Mouse (Mus musculus) MEL (cell line): ENCODE results near the gene Zkscan5. TPM values are rescaled to one million over a fixed set of nuclear protein-coding genes. Genes with fewer than 3 reads are reported as not detected.

ENCODE experiments used
- DNase-seq: peaks from one replicate; pipeline ENCODE4 v3.0.0; 2011; ENCODE audit warnings: low read depth, low spot score
- H3K27ac ChIP-seq: 2 replicates; pipeline ENCODE4 v1.5.1; 2012; ENCODE audit warnings: low read depth, mild to moderate bottlenecking, control low read depth, low read length, moderate library complexity; ENCODE audit not compliant: control insufficient read depth
- H3K27me3 ChIP-seq, 2 experiments: fragments of 150-350 bp in 1 of 2; sonication (generic) in 1 of 2; 2 replicates each; pipeline ENCODE4 v1.6.1; 2012; ENCODE audit warnings: low read length in 2 of 2, mild to moderate bottlenecking in 2 of 2, improper control_type of control experiment in 1 of 2, moderate library complexity in 1 of 2; ENCODE audit not compliant: insufficient read depth in 2 of 2, control insufficient read depth in 1 of 2
- H3K36me3 ChIP-seq, 2 experiments: 2 replicates each; pipeline ENCODE4 v1.6.1; 2012 to 2014; ENCODE audit warnings: low read length in 2 of 2, improper control_type of control experiment in 1 of 2, inconsistent platforms in 1 of 2, mild to moderate bottlenecking in 1 of 2; ENCODE audit not compliant: insufficient read depth in 2 of 2, control insufficient read depth in 1 of 2
- H3K4me1 ChIP-seq, 2 experiments: fragments of 150-350 bp in 1 of 2; sonication (generic) in 1 of 2; 2 replicates each; pipeline ENCODE4 v1.6.1; 2012; ENCODE audit warnings: low read length in 2 of 2, improper control_type of control experiment in 1 of 2, mild to moderate bottlenecking in 1 of 2; ENCODE audit not compliant: insufficient read depth in 2 of 2, control insufficient read depth in 1 of 2
- H3K4me3 ChIP-seq, 2 experiments: fragments of 150-350 bp in 1 of 2; sonication (generic) in 1 of 2; 2 replicates each; pipeline ENCODE4 v1.5.1; 2012; ENCODE audit warnings: low read depth in 2 of 2, low read length in 2 of 2, mild to moderate bottlenecking in 2 of 2, moderate library complexity in 2 of 2, control low read depth in 1 of 2, improper control_type of control experiment in 1 of 2; ENCODE audit not compliant: control insufficient read depth in 1 of 2, insufficient read depth in 1 of 2
- H3K79me2 ChIP-seq: 2 replicates; pipeline ENCODE4 v1.6.1; 2012; ENCODE audit warnings: mild to moderate bottlenecking, low read length, moderate library complexity; ENCODE audit not compliant: control insufficient read depth, poor library complexity, insufficient read depth
- H3K9ac ChIP-seq: 2 replicates; pipeline ENCODE4 v1.6.1; 2012; ENCODE audit warnings: low read depth, mild to moderate bottlenecking, control low read depth, low read length, moderate library complexity; ENCODE audit not compliant: control insufficient read depth, poor library complexity, severe bottlenecking
- H3K9me3 ChIP-seq: fragments of 150-350 bp; sonication (generic); replicated peaks from 2 replicates; pipeline ENCODE4 v1.6.1; 2012; ENCODE audit warnings: mild to moderate bottlenecking, low read length, improper control_type of control experiment, moderate library complexity; ENCODE audit not compliant: insufficient read depth
- BHLHE40 ChIP-seq: IDR thresholded peaks from 2 replicates; pipeline ENCODE4 v1.6.1; 2012; ENCODE audit warnings: low read depth, mild to moderate bottlenecking, inconsistent platforms, low read length, improper control_type of control experiment, borderline replicate concordance
- CTCF ChIP-seq, 3 experiments: IDR thresholded peaks in 2 of 3; conservative IDR thresholded peaks in 1 of 3; 2 replicates each; pipeline ENCODE4 v1.5.1; 2011 to 2012; ENCODE audit warnings: low read length in 3 of 3, low read depth in 2 of 3, mild to moderate bottlenecking in 2 of 3, improper control_type of control experiment in 1 of 3, inconsistent platforms in 1 of 3, mixed read lengths in 1 of 3, moderate library complexity in 1 of 3; ENCODE audit not compliant: control insufficient read depth in 1 of 3, insufficient read depth in 1 of 3, poor library complexity in 1 of 3, severe bottlenecking in 1 of 3
- MAFK ChIP-seq: IDR thresholded peaks from 2 replicates; pipeline ENCODE4 v1.6.1; 2011; ENCODE audit warnings: low read depth, mild to moderate bottlenecking, low read length, improper control_type of control experiment, borderline replicate concordance
- MXI1 ChIP-seq: IDR thresholded peaks from 2 replicates; pipeline ENCODE4 v1.6.1; 2011; ENCODE audit warnings: mild to moderate bottlenecking, low read depth, low read length, improper control_type of control experiment
- RAD21 ChIP-seq: IDR thresholded peaks from 2 replicates; pipeline ENCODE4 v1.6.1; 2011; ENCODE audit warnings: mild to moderate bottlenecking, low read depth, low read length, improper control_type of control experiment
- SMC3 ChIP-seq: IDR thresholded peaks from 2 replicates; pipeline ENCODE4 v1.6.1; 2011; ENCODE audit warnings: low read depth, low read length, improper control_type of control experiment
- ZMIZ1 ChIP-seq: IDR thresholded peaks from 2 replicates; pipeline ENCODE4 v1.6.1; 2012; ENCODE audit warnings: low read depth, mild to moderate bottlenecking, inconsistent platforms, low read length, improper control_type of control experiment, moderate library complexity
- polyA plus RNA-seq, 2 experiments: library from polyadenylated mRNA; stranded (reverse) in 1 of 2; unstranded in 1 of 2; fragments of >175 nt in 1 of 2; fragments of >200 nt in 1 of 2; gene quantifications; 2 replicates each; pipeline versions ENCODE4 v1.2.1 to v1.2.4; 2012; ENCODE audit warnings: low replicate concordance in 2 of 2, low read depth in 1 of 2; ENCODE audit not compliant: insufficient read length in 2 of 2, insufficient read depth in 1 of 2, missing spikeins in 1 of 2
- total RNA-seq: library from RNA; depleted of rRNA; stranded (reverse); fragments of 300-350 nt; gene quantifications from 2 replicates; pipeline ENCODE4 v1.2.3, GENCODE M21; 2012; rRNA removed

Zkscan5 gene
- total and polyA plus RNA-seq, 3 experiments: 8.7 to 9.8 TPM; not detected in 1

DNA sequence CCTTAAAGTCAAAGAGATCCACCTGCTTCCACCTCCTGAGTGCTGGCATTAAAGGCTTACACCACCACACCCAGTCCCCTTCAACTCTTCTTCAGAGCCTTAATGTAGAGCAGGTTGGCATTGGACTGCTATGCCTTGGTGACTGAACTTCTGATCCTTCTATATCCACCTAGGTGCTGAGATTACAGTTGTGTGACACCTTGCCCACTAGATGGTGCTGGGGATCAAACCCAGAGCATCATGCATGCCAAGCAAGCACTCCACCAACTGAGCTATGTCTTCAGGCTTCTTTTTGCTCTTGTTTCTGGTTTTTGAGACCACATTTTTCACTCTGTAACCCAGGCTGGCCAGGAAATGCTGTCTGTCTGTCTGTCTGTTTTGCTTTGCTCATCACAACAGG, 30.3 kb downstream of the Zkscan5 start:
- Histone ChIP-seq H3K79me2 (peaks cover 43% of the 10 kb centered on the region), H3K27me3 (no peaks in the 10 kb centered on the region), H3K9me3 (no peaks in the 10 kb centered on the region), H3K9ac (no peak overlapping the region), H3K4me3 (no peak overlapping the region), H3K36me3 (peaks cover 20 to 37% of the 10 kb centered on the region in 2 experiments), H3K4me1 (peaks cover 7 to 11% of the 10 kb centered on the region in 2 experiments), H3K27ac (no peak overlapping the region)
- DNase-seq: peak; percentile 69
- no peak for TF ChIP-seq MXI1
- peak; percentile 51 for TF ChIP-seq SMC3
- peak; percentile 51 for TF ChIP-seq RAD21
- TF ChIP-seq CTCF (IDR thresholded peaks at IDR 0.05 in 2 of 3, conservative IDR thresholded peaks at IDR 0.05 in 1 of 3; ENCODE audit: control insufficient read depth in 1 of 3, insufficient read depth in 1 of 3, low read depth in 2 of 3, low read length in 3 of 3, poor library complexity in 1 of 3, severe bottlenecking in 1 of 3): peak; percentile 46 to 66 (median 49)

- no peaks in the 10 kb centered on the region for H3K79me2 ChIP-seq
- no peak overlapping the region for H3K27ac ChIP-seq
- H3K9me3 ChIP-seq: no peaks in the 10 kb centered on the region
- H3K4me3 ChIP-seq: no peak overlapping the region
- no peaks in the 10 kb centered on the region for H3K27me3 ChIP-seq
- no peak for DNase-seq
- H3K4me1 ChIP-seq: no peaks in the 10 kb centered on the region; a peak in 1 of 4 replicates
- H3K36me3 ChIP-seq: peaks cover 0 to 28% of the 10 kb centered on the region in 2 experiments; a peak in 2 of 4 replicates
- H3K9ac ChIP-seq: no peak overlapping the region
- no peak for TF ChIP-seq BHLHE40
- no peak for TF ChIP-seq SMC3
- peak; percentile 61 for TF ChIP-seq MAFK
- no peak for TF ChIP-seq ZMIZ1
- TF ChIP-seq, all 39 proteins: peak for 1
Observed at GRCm38 (mm10) chr5:145249520-145249919, 45.2 kb downstream of the Zkscan5 start.

Other genes with a start within 250 kb of the Zkscan5 start
- 3.9 and 4.0 TPM in 2 replicates for gene Smurf1, start 238.7 kb upstream of the Zkscan5 start, total RNA-seq
- gene Smurf1, start 238.7 kb upstream of the Zkscan5 start, polyA plus RNA-seq: 10 to 100 TPM in 1 of 2 experiments, not detected in 1; 10.6 TPM
- gene Gm4871, start 171.8 kb upstream of the Zkscan5 start, total RNA-seq: not detected in 2 replicates
- gene Gm4871, start 171.8 kb upstream of the Zkscan5 start, polyA plus RNA-seq: not detected
- gene 1700018F24Rik, start 161.6 kb upstream of the Zkscan5 start, total RNA-seq: not detected in 2 replicates
- gene 1700018F24Rik, start 161.6 kb upstream of the Zkscan5 start, polyA plus RNA-seq: not detected
- 85.8 and 96.9 TPM in 2 replicates for gene Arpc1a, start 120.7 kb upstream of the Zkscan5 start, total RNA-seq
- 100 to 1,000 TPM; 187 to 306 TPM for gene Arpc1a, start 120.7 kb upstream of the Zkscan5 start, polyA plus RNA-seq
- 0.35 and 2.5 TPM in 2 replicates for gene Kpna7, start 120.5 kb upstream of the Zkscan5 start, total RNA-seq
- gene Kpna7, start 120.5 kb upstream of the Zkscan5 start, polyA plus RNA-seq: 1 to 10 TPM in 1 of 2 experiments, not detected in 1; 2.2 TPM
- gene Arpc1b, start 90.3 kb upstream of the Zkscan5 start, total RNA-seq: 432 and 582 TPM in 2 replicates
- gene Arpc1b, start 90.3 kb upstream of the Zkscan5 start, polyA plus RNA-seq: 100 to 1,000 TPM; 143 to 708 TPM
- 104 and 106 TPM in 2 replicates for gene Pdap1, start 64.3 kb upstream of the Zkscan5 start, total RNA-seq
- 100 to 1,000 TPM in 1 of 2 experiments, not detected in 1; 301 TPM for gene Pdap1, start 64.3 kb upstream of the Zkscan5 start, polyA plus RNA-seq
- 203 and 207 TPM in 2 replicates for gene Bud31, start 64.2 kb upstream of the Zkscan5 start, total RNA-seq
- 100 to 1,000 TPM in 1 of 2 experiments, not detected in 1; 193 TPM for gene Bud31, start 64.2 kb upstream of the Zkscan5 start, polyA plus RNA-seq
- 20.4 and 21.0 TPM in 2 replicates for gene Ptcd1, start 37.5 kb upstream of the Zkscan5 start, total RNA-seq
- 10 to 100 TPM in 1 of 2 experiments, not detected in 1; 22.3 TPM for gene Ptcd1, start 37.5 kb upstream of the Zkscan5 start, polyA plus RNA-seq
- 72.0 and 75.3 TPM in 2 replicates for gene Cpsf4, start 37.3 kb upstream of the Zkscan5 start, total RNA-seq
- 10 to 100 TPM in 1 of 2 experiments, not detected in 1; 88.2 TPM for gene Cpsf4, start 37.3 kb upstream of the Zkscan5 start, polyA plus RNA-seq
- 493 and 517 TPM in 2 replicates for gene Atp5j2, start 12.5 kb upstream of the Zkscan5 start, total RNA-seq
- gene Atp5j2, start 12.5 kb upstream of the Zkscan5 start, polyA plus RNA-seq: 100 to 1,000 TPM; 543 to 733 TPM
- 6.7 and 7.1 TPM in 2 replicates for gene Zkscan14, start 2.7 kb upstream of the Zkscan5 start, total RNA-seq
- 1 to 10 TPM in 1 of 2 experiments, not detected in 1; 7.5 TPM for gene Zkscan14, start 2.7 kb upstream of the Zkscan5 start, polyA plus RNA-seq
- gene Zfp655, start 27.2 kb downstream of the Zkscan5 start, total RNA-seq: 26.9 and 30.3 TPM in 2 replicates
- gene Zfp655, start 27.2 kb downstream of the Zkscan5 start, polyA plus RNA-seq: 10 to 100 TPM; 25.2 to 35.3 TPM
- gene Zscan25, start 75.9 kb downstream of the Zkscan5 start, total RNA-seq: 13.9 and 15.1 TPM in 2 replicates
- 10 to 100 TPM in 1 of 2 experiments, not detected in 1; 26.5 TPM for gene Zscan25, start 75.9 kb downstream of the Zkscan5 start, polyA plus RNA-seq
- gene Cyp3a57, start 140.7 kb downstream of the Zkscan5 start, total RNA-seq: not detected in 2 replicates
- gene Cyp3a57, start 140.7 kb downstream of the Zkscan5 start, polyA plus RNA-seq: not detected